Mouse (Mus musculus): ENCODE measurements around the gene Ywhah.
"Not testable (repeated sequence)": the region's sequence is repeated elsewhere in the genome, so short reads cannot be mapped to it uniquely, and the experiment has no call there.

Ywhah gene

GRCm38 (mm10) chr5:33011132-33012106, 7.2 kb upstream of the Ywhah start:
- no peak for DNase-seq (ENCODE audit: low spot score)

DNA sequence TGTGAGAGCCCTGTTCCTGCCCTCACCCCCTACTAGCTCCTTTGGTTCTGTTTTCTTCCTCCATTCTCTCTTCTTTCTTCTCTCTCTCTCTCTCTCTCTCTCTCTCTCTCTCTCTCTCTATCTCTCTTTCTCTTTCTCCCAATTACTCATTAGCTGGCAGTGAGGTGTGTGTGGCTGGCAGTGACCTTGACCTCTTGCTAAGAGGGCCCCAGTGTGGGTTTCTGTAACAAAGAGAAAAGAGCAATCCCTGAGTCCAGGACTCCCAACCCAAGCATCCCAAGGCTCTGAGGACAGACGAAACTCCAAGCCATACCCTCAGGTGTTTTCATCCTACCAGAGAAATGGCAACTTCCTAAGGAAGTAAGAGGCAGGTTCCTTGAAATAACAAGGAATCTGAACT, 4.5 kb upstream of the Ywhah start:
- DNase-seq (ENCODE audit: low spot score) = no peak

DNA sequence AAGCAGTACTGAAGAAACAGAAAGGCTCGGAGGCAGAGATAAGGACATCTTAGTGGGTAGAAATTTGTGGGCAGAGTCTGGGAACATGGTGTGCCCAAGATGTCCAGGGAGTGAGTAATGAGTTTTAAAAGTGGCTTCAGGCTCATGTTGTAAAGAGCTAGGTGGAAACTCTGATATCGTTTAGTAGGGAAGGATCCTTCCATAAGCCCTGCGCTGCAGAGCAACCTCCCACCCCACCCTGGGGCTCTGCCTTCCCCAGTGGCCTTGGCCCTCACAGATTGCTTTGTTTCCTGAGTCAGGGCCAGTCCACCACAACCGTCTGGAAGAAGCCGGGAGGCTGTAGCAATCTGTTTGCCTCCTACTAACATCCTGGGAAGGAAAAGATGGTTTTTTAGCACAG, 3.0 kb upstream of the Ywhah start:
- peak; percentile 74 for DNase-seq (ENCODE audit: low spot score)

DNA sequence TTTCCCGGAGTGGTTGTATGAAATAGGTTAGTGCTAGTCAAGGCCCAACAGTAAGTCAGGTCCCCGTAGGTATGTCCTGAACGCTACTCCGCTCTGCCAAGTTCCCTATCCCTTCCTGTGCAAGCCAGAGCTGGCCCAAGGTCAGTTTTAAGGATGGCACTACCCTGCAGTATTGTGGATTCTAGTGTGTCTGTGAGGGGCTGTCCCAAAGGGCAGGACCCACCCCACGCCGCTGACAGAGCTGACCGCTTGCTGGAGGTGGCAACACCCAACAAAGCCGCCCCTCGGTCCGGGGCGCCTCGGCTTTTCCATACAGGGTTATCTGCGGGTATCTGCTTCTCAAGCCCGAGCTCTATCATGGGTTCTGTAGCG, 441 bp upstream of the Ywhah start:
- DNase-seq (ENCODE audit: low spot score) = no peak

DNA sequence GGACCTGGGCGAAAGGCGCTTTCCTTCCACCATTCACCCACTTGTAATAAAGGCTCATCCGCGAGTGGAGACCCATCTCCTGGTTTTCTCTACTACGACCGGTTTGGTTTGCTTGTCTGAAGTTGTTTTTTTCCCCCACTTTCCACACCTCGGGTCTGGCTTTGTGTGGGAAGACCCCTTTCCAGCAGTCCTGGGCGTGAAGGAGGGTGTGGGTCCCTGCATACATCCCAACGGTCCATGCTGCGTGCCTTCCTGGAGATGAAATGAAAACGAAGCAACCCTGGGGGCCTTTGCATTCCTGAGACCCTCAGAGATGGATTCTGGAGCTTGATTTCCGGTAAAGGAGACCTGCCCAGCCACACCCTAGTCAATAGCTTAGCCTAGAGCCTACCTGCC, 808 bp downstream of the Ywhah start:
- DNase-seq (ENCODE audit: low spot score) = no peak

GRCm38 (mm10) chr5:33021622-33022021, 3.0 kb downstream of the Ywhah start:
- no peak for DNase-seq (ENCODE audit: low spot score)

GRCm38 (mm10) chr5:33023337-33023736, 4.7 kb downstream of the Ywhah start:
- DNase-seq (ENCODE audit: low spot score) = no peak

DNA sequence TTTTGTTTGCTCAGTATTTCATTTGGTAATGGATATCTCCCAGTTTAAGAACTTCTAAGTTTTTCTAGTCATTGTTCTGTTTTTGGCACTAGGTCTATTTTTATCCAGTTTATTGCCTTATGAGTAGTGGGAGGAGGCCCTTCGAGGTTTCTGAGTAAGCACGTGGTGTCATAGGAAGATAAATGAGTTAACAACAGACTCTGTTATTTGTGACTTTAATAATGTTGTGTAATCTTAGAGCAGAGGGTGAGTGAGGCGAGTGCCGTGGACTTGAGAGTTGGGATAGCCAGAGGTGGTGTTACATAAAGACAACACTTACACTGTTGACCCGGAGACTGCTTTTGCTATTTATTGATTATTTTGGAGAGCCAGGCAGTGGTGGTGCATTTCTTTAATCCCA, 5.9 kb downstream of the Ywhah start:
- no peak for DNase-seq (ENCODE audit: low spot score)

- DNase-seq (ENCODE audit: low spot score) = no peak
Observed at GRCm38 (mm10) chr5:33028656-33029055, 10.0 kb downstream of the Ywhah start.

DNA sequence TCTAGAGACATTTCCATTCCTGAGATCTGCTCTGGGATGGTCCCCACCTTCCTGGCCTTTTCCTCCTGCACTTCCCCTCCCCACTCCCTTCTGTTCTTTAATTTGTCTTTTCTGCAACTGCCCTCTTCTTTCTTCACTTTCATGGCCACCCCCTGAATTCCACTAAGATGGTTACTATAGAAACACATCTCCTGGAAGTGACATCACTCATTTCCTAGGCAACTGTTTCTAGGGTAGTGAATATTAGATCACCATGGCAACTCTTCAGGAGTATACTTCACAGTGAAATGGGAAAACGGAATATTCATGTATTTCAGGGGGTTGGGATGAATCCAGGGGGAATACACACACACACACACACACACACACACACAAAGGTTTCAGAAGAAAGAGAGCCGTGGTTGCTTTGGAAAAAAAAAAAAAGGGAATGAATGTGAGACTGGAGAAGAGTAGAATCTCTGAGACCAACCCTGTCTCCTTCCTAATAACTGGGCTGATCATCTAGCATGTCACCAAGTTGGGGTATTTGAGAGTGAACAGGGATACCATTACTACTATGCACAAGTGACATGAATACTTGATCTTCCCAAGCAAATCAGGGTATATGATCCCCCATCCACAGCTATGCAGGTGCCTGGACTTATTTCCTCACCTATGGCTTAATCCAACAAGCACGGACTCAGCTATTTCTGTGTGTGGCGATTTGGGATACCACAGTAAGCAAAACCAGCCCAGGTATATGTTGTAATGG, 12.0 kb downstream of the Ywhah start:
- no peak for DNase-seq (ENCODE audit: low spot score)

DNA sequence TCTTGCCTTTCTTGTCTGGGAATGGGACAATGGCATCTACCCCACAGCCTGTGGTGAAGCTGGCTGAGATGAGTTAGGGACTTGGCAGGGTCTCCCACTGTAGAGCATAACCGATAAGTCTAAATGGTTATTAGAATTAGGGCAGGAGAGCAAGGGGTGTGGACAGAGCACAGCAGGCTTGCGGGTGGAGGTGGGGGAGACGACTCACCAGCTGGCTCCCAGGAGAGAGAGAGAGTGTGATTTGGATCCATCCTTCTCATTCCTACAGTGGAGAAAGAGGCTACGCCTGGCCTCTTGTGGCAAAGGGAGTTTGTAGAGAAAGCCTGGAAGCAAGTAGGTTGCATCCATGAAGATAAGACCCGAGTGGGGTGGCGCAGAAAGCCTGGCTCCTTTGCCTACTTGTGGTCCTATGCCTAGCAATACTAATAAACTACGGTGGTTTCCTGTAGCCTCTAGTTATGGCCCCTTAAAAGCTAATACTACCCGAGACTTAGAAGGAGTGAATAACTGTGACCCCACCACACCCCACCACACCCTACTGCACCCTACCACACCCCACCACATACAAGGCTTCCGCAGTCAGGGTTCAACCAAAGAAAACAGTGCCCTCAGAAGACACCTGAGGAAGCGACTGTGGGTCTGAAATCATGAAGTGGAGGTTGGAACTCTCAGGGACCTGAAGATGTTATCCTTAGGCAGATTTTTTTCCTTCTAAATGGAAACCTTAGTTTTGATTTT, 13.6 kb downstream of the Ywhah start:
- DNase-seq (ENCODE audit: low spot score) = no peak

DNA sequence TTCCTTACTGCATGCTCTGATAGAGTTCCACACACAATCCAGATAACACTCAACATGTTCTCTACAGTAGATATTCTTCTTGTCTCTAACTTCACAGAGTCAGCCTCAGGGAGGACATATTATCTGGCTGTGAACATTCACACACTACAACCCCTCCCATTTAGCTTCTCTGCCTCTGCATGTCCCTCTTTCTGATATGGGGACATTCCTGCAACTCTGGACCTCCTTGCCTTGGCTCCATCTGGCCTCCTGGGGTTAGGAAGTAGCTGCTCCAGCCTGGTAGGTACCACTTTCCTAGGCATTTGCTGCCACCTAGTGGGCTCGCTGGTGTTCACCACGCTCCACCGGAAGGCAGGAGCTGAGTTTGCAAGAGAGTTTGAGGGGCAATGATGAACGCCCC, 14.5 kb downstream of the Ywhah start:
- DNase-seq (ENCODE audit: low spot score) = peak; percentile 46

- DNase-seq (ENCODE audit: low spot score) = not testable (repeated sequence)
Observed at GRCm38 (mm10) chr5:33033633-33034032, 15.0 kb downstream of the Ywhah start.

DNA sequence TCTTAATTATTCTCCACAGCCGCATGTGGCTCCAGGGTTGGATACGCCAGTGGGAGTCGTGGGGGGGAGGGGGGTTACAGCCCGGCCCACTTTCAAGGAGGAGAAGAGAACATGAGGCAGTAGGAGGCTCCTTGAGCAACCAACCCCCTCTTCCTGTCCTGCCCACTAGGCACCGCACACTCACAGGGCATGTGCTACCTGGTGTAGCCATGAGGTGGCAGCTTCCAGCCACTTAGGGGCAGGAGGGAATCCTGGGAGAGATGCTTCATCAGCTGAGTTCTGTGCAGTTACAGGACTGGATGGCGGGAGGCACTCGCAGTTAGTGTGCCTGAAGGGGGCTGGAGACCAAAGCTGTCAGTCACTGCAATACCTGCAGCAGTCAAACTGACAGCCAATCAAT, 15.5 kb downstream of the Ywhah start:
- DNase-seq (ENCODE audit: low spot score) = no peak

DNA sequence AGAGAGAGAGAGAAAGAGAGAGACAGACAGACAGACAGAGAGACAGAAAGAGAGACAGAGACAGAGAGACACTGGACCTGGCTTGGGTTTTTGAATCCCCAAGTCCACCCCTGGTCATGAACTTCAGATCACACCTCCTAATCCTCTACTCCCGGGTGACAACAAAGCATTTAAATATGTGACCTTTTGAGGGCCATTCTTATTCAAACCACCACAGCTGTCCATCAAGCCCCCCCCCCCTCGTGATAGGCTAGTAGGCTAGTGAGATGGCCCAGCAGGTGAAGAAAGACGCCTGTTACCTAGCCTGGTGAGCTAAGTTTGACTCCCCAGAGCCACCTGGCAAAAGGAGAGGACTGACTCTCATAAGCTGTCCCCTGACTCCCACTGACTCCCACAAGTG, 16.3 kb downstream of the Ywhah start:
- DNase-seq (ENCODE audit: low spot score) = no peak

GRCm38 (mm10) chr5:33038656-33039509, 20.3 kb downstream of the Ywhah start:
- DNase-seq (ENCODE audit: low spot score) = no peak

- DNase-seq (ENCODE audit: low spot score) = no peak
Observed at GRCm38 (mm10) chr5:33039510-33039911, 20.9 kb downstream of the Ywhah start.

- not testable (repeated sequence) for DNase-seq (ENCODE audit: low spot score)
Observed at GRCm38 (mm10) chr5:33040735-33041134, 22.1 kb downstream of the Ywhah start.

DNA sequence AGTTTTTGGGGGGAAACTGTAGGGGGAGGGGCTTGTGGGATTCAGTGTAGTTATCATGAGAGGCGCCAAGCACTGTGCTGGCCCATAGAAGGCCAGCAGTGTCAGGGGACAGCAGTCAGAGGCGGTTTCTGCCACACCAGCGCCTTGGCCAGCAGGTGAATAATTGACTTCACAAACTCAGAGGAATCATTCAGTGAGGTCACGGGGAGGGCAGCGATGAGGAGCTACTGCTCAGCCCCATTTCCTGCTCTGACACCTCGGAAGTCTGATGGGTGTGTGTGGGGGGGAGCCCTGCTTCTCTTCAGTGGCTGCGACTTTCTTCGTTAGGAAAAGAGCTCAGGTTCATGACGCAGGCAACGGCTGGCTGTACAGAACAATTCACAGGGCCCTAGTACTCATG, 24.8 kb downstream of the Ywhah start:
- DNase-seq (ENCODE audit: low spot score) = no peak

DNA sequence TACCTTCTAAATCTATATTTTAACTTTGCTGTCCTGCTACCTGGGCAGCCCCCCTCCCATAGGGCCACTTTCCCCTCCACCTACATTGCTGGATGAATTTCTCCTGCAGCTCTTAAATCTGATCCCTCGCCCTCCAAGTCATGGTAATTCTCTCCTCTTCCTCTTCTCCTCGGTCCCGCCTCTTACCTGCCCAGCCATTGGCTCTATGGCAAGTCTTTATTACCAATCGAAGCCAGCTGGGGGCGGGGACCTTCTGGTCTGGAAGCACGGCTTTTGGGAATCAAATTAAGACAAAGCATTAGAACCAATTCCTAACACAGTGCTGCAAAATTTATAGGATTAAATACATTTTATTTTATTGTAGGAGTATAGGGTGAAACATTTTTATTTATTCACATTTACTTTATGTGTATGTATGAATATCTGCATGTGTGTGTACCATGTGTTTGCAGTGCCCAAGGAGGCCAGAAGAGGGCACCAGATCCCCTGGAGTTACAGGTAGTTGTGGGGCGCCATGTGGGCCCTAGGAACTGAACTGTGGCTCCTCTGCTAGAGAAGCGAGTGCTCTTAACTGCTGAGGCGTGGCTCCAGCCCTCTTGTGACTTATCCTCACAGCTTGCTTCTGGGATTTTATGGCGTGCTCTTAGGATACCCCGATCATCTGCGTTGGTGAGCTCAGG, 26.2 kb downstream of the Ywhah start:
- DNase-seq (ENCODE audit: low spot score) = no peak

DNA sequence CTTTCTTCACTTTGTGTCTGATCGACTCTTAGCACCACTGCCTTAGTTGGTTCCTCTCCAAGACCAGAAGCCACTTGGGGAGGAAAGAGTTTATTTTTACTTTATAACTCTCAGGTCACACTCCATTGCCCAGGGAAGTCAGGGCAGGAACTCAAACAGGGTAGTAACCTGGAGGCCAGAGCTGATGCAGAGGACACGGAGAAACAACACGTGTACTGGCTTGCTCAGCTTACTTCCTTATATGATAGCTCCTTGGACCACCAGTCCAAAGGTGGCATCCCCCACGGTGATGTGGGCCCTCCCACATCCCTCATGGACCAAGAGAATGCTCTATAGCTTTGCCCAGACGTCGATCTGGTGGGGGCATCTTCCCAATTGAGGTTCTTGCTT, 26.7 kb downstream of the Ywhah start:
- DNase-seq (ENCODE audit: low spot score) = no peak
